Mouse (Mus musculus) adrenal gland, postnatal 10 days (tissue): Measurements from ENCODE around the gene Fzr1. TPM values are rescaled to one million over a fixed set of nuclear protein-coding genes. Genes with fewer than 3 reads are reported as not detected.

ENCODE experiments used
- DNase-seq: peaks from one replicate; pipeline ENCODE4 v3.0.0; 2021; ENCODE audit warnings: mixed read lengths
- total RNA-seq, 2 experiments: library from RNA; stranded (reverse); gene quantifications; 2 replicates each; pipeline ENCODE4 v1.2.3; 2021

Fzr1 gene
- total RNA-seq, 2 experiments from 2014 or later, result 42.1 to 51.7 TPM

- no peak for DNase-seq
These were observed 22.8 kb downstream of the Fzr1 start for GRCm38 (mm10) chr10:81355533-81355932.

- no peak for DNase-seq
These were observed 23.4 kb downstream of the Fzr1 start for GRCm38 (mm10) chr10:81354738-81355477.

- DNase-seq, result no peak
These were observed 26.5 kb downstream of the Fzr1 start for GRCm38 (mm10) chr10:81351678-81352291.

- DNase-seq, result peak; percentile 99
These were observed 27.8 kb downstream of the Fzr1 start, which contains the start of gene Hmg20b for GRCm38 (mm10) chr10:81350351-81351063. Hmg20b (minus strand) TSS chr10:81350480.

GRCm38 (mm10) chr10:81349961-81350350 is 28.4 kb downstream of the Fzr1 start:
- no peak for DNase-seq

GRCm38 (mm10) chr10:81349146-81349545 is 29.2 kb downstream of the Fzr1 start:
- peak; percentile 60 for DNase-seq

GRCm38 (mm10) chr10:81346453-81347067 is 31.8 kb downstream of the Fzr1 start:
- DNase-seq, result peak; percentile 90

- no peak for DNase-seq
These were observed 33.2 kb downstream of the Fzr1 start for GRCm38 (mm10) chr10:81345162-81345534.

- DNase-seq, result peak; percentile 67
These were observed 33.7 kb downstream of the Fzr1 start for GRCm38 (mm10) chr10:81344421-81345161.

GRCm38 (mm10) chr10:81342686-81343505 is 35.4 kb downstream of the Fzr1 start, which contains the start of gene Gipc3:
Gipc3 (minus strand) TSS chr10:81343266.
- DNase-seq, result peak; percentile 57

GRCm38 (mm10) chr10:81341333-81341949 is 36.9 kb downstream of the Fzr1 start:
- DNase-seq, result peak; percentile 89

- no peak for DNase-seq
These were observed 37.6 kb downstream of the Fzr1 start for GRCm38 (mm10) chr10:81340551-81341332.

GRCm38 (mm10) chr10:81336558-81336957 is 41.8 kb downstream of the Fzr1 start:
- DNase-seq, result no peak

GRCm38 (mm10) chr10:81335393-81336340 is 42.6 kb downstream of the Fzr1 start:
- DNase-seq, result no peak

- DNase-seq, result no peak
These were observed 44.0 kb downstream of the Fzr1 start for GRCm38 (mm10) chr10:81334324-81334723.

- DNase-seq, result no peak
These were observed 46.0 kb downstream of the Fzr1 start for GRCm38 (mm10) chr10:81332277-81332676.

GRCm38 (mm10) chr10:81330007-81330406 is 48.3 kb downstream of the Fzr1 start:
- DNase-seq, result peak; percentile 58

- DNase-seq, result no peak
These were observed 48.9 kb downstream of the Fzr1 start for GRCm38 (mm10) chr10:81329194-81329975.
